Mouse (Mus musculus): ENCODE measurements around the gene Trp73.

The Trp73 gene

GRCm38 (mm10) chr4:154140182-154140212, at the start of gene Trp73:
TSS of gene Trp73 (minus strand) at chr4:154140208.
- no peak for DNase-seq (ENCODE audit: low read depth)

GRCm38 (mm10) chr4:154188948-154189347, 48.9 kb upstream of the Trp73 start:
- DNase-seq (ENCODE audit: low read depth) = no peak

GRCm38 (mm10) chr4:154186002-154186537, 46.1 kb upstream of the Trp73 start:
- no peak for DNase-seq (ENCODE audit: low read depth)

GRCm38 (mm10) chr4:154185001-154185400, 45.0 kb upstream of the Trp73 start:
- no peak for DNase-seq (ENCODE audit: low read depth)

GRCm38 (mm10) chr4:154183566-154183965, 43.6 kb upstream of the Trp73 start:
- DNase-seq (ENCODE audit: low read depth) = no peak

GRCm38 (mm10) chr4:154181001-154181400, 41.0 kb upstream of the Trp73 start:
- no peak for DNase-seq (ENCODE audit: low read depth)

GRCm38 (mm10) chr4:154177257-154177656, 37.2 kb upstream of the Trp73 start:
- no peak for DNase-seq (ENCODE audit: low read depth)

GRCm38 (mm10) chr4:154171931-154172604, 32.1 kb upstream of the Trp73 start:
- no peak for DNase-seq (ENCODE audit: low read depth)

GRCm38 (mm10) chr4:154171151-154171930, 31.3 kb upstream of the Trp73 start:
- no peak for DNase-seq (ENCODE audit: low read depth)

- DNase-seq (ENCODE audit: low read depth) = no peak
These were observed 30.6 kb upstream of the Trp73 start, which contains the start of gene Megf6 for GRCm38 (mm10) chr4:154170506-154171150. TSS of gene Megf6 (plus strand) at chr4:154170730.

GRCm38 (mm10) chr4:154170021-154170420, 30.0 kb upstream of the Trp73 start:
- DNase-seq (ENCODE audit: low read depth) = no peak

GRCm38 (mm10) chr4:154167053-154167452, 27.0 kb upstream of the Trp73 start:
- peak; percentile 30 for DNase-seq (ENCODE audit: low read depth)

GRCm38 (mm10) chr4:154163296-154163695, 23.3 kb upstream of the Trp73 start:
- peak; percentile 63 for DNase-seq (ENCODE audit: low read depth)

- peak; percentile 88 for DNase-seq (ENCODE audit: low read depth)
These were observed 20.8 kb upstream of the Trp73 start, which contains the start of gene Tprgl for GRCm38 (mm10) chr4:154160538-154161390. TSS of gene Tprgl (minus strand) at chr4:154160666.

- DNase-seq (ENCODE audit: low read depth) = peak; percentile 28
These were observed 20.0 kb upstream of the Trp73 start for GRCm38 (mm10) chr4:154159961-154160537.

GRCm38 (mm10) chr4:154159002-154159401, 19.0 kb upstream of the Trp73 start:
- peak; percentile 89 for DNase-seq (ENCODE audit: low read depth)

GRCm38 (mm10) chr4:154157970-154158662, 18.1 kb upstream of the Trp73 start:
- DNase-seq (ENCODE audit: low read depth) = no peak

GRCm38 (mm10) chr4:154156050-154156449, 16.0 kb upstream of the Trp73 start:
- no peak for DNase-seq (ENCODE audit: low read depth)

GRCm38 (mm10) chr4:154154104-154154503, 14.1 kb upstream of the Trp73 start:
- DNase-seq (ENCODE audit: low read depth) = no peak

GRCm38 (mm10) chr4:154146342-154146741, 6.3 kb upstream of the Trp73 start:
- DNase-seq (ENCODE audit: low read depth) = no peak

GRCm38 (mm10) chr4:154144712-154145111, 4.7 kb upstream of the Trp73 start:
- no peak for DNase-seq (ENCODE audit: low read depth)
